Mouse (Mus musculus) brain, embryonic 18.5 days (tissue): ENCODE data around the gene Plvap.
"Not testable (repeated sequence)": the region's sequence is repeated elsewhere in the genome, so short reads cannot be mapped to it uniquely, and the experiment has no call there.

Source experiments
- DNase-seq: peaks from one replicate; pipeline ENCODE4 v3.0.0-alpha.2; 2012; ENCODE audit warnings: low read depth, low spot score

Plvap gene

DNA sequence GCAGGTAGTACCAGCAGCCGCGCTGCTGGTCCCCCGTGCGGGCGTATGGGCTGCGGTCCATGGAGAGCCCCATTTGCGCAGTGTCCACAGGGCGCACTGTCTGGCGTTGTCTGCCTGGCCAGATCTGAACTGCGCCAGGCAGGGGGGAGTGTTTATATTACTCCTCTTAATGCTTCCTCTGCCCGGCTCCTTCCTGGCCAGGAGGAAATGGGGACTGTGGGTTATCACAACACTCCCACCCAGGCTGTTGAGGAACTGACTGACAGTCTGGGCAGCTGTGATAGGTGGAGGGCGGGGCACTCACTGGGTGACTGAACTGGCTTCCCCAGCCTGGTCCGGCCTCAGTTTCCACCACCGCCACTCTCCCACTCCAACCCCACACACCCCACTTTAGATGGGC, at the start of gene Plvap:
Gene Plvap (minus strand): TSS at position 109 of the 400 bp plus-strand sequence.
- DNase-seq: no peak

DNA sequence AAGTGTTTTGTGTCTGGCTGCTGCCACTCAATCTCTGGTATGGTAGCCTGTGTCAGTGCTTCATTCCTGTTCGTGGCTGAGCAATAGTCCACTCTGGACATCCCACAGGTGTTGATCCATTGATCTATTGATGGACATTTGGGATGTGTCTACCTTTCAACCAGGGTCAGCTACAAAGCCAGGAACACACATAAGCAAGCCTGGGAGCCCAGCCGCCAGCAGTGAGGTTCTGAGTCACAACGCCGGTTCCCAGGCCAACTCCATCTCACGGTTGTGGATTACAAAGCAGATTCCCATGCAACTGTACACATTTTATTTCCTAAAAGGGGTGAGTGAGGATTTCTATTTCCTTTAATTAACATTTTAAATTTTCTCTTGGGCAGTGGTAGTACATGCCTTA, 49.2 kb upstream of the Plvap start:
- no peak for DNase-seq

DNA sequence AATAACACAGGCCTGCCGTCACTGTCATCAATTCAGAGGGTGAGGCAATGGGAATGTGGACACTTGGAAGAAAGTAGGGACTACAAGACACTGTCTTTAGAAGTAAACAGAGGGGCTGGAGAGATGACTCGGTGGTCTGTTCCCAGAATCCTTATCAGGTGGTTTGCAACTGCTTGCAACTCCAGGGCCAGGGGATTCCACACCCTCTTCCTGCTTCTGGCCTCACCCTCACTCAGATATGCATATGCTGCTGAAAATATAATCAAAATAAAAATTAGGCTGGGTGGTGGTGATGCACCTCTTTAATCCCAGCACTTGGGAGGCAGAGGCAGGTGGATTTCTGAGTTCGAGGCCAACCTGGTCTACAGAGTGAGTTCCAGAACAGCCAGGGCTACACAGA, 48.5 kb upstream of the Plvap start:
- DNase-seq: no peak

DNA sequence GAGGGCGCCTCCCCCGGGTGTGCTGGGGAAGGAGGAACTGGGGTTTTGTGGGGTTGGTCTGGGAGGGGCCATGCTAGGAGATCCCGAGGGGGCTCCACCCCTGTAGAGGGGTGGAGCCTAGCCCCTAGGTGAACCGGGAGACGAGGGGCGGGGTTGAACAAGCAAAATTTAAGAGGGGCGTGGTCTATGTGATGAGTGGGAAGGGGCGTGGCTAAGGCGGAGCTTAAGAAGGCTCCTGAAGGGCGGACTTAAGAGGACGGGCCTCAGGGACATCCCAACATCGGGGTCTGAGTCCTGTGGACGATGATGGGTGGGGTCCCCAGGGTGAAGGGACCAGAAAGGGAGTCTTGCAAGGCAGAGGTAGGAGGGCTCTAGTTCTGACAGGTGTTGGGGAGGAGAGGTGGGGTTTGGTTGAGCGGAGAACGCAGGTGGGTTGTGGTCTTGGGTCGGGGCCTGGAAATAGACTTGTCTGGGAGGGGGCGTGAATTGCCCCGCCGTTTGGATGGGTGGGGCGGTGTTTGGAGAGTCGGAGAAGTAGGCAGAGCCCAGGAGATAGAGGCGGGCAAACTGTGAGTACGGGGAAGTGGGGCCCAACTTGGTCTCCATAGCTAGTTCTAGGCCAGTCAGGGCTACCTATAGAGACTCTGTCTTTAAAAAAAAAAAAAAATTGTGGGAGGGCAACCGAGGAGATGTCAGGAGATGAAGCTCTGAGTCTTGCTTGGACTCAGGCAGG, 47.6 kb upstream of the Plvap start:
- no peak for DNase-seq

DNA sequence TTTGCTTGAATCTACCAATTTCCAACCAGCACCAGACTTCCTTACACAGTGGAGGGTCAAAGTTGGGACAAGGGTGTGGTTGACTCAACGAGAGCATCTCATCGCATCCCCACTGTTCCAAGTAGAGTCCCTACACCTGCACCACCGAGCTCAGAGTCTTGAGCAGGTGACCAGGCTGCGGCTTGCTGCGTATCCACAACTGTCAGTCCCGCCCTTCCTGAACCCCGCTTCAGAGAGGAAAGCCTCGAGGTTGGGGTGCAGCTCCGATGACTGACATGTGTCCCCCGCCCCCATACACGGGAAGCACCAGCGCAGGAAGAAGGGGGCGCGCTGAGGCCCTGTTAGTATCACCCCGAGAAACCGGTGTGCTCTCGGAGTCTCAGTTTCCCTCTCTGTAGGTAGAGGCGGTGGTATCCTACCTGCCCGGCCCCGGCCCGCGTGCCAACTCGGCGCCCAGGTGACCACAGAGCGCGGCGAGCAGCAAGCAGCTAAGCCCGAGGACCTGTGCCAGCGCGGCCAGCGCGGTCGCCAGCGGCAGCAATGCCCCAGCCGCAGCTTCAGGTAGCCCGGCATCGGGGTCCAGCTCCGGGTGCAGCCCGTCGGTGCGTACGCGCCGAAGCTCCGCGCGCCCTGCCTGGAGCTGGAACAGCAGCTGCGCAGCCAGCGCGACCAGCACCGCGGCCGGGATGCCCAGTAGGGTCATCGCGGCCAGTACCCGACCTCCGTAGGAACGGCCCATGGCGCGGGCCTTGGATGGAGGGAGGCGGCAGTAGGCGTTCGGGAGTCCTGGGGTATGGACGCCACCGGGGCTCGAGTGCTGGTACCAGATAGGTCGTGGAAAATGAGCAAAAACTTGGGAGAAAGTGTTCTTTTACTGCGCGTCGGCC, 46.8 kb upstream of the Plvap start, which contains the start of gene Tmem221:
Gene Tmem221 (minus strand): TSS at position 801 of the 887 bp plus-strand sequence.
- DNase-seq: no peak

DNA sequence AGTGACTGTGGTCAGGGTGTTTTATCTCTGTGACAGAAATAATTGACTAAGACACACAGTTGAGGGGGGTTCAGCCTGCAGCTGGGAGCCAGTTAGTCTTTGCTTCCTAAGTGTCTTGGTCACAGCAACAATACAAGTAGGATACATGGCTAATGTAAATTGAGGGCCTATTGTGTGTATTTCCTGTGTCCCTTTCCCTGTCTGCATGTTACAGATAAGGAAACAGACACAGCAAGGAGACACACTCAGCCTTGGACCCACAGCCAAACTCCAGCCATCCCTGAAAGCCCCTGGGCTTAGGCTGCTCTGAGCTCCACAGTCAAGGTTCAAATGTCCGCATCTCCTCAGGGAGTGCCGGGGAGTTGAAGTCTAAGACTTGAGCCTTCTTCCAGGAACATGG, 43.1 kb upstream of the Plvap start:
- no peak for DNase-seq

DNA sequence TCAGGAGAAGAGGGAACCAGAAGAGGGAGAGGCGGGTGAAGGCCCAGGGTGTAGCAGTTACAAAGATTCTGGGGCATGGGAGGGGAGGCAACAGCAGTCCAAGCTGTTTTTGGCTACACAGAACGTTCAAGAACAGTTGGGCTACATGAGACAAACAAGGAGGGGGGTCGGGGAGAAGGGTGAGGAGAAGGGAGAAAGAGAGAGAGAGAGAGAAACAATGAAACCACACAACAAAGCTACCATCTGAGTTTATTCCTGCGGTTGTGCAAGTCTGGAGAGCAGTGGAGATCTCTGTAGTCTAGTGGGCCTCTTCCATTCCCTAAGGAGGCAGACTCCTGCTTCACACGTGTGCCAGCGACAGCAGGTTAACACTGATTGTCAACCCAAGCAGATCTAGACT, 42.4 kb upstream of the Plvap start:
- DNase-seq: no peak

- no peak for DNase-seq
These were observed 41.2 kb upstream of the Plvap start for GRCm38 (mm10) chr8:71552770-71553169.

DNA sequence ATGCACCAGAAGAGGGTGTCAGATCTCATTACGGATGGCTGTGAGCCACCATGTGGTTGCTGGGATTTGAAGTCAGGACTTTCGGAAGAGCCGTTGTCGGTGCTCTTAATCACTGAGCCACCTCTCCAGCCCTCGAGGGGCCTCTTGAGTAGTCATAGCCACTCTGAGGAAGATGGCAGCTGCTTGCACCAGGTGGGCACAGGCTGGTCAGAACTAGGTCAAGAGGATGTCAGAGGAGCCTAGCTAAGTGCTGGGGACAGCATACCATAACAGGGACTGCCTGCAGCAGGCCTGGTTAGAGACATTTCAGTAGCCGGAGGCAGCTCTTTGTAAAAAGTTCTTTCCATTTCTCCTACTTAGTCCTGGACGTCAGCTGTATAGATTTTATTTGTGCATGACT, 39.2 kb upstream of the Plvap start:
- no peak for DNase-seq

- DNase-seq: no peak
These were observed 36.0 kb upstream of the Plvap start for GRCm38 (mm10) chr8:71547590-71547989.

- DNase-seq: no peak
These were observed 33.5 kb upstream of the Plvap start for GRCm38 (mm10) chr8:71545053-71545452.

- no peak for DNase-seq
These were observed 32.2 kb upstream of the Plvap start for GRCm38 (mm10) chr8:71543755-71544154.

GRCm38 (mm10) chr8:71542632-71543343, 31.2 kb upstream of the Plvap start, which contains the start of gene Mvb12a:
Gene Mvb12a (plus strand): TSS chr8:71542922.
- DNase-seq: peak; percentile 98

GRCm38 (mm10) chr8:71537028-71537867, 25.7 kb upstream of the Plvap start, which contains the start of gene Bst2:
Gene Bst2 (minus strand): TSS chr8:71537456.
- DNase-seq: no peak

- no peak for DNase-seq
These were observed 24.1 kb upstream of the Plvap start for GRCm38 (mm10) chr8:71535663-71536062.

GRCm38 (mm10) chr8:71534263-71534810, 22.8 kb upstream of the Plvap start:
- DNase-seq: no peak

- DNase-seq: not testable (repeated sequence)
These were observed 19.3 kb upstream of the Plvap start for GRCm38 (mm10) chr8:71530735-71531467.

DNA sequence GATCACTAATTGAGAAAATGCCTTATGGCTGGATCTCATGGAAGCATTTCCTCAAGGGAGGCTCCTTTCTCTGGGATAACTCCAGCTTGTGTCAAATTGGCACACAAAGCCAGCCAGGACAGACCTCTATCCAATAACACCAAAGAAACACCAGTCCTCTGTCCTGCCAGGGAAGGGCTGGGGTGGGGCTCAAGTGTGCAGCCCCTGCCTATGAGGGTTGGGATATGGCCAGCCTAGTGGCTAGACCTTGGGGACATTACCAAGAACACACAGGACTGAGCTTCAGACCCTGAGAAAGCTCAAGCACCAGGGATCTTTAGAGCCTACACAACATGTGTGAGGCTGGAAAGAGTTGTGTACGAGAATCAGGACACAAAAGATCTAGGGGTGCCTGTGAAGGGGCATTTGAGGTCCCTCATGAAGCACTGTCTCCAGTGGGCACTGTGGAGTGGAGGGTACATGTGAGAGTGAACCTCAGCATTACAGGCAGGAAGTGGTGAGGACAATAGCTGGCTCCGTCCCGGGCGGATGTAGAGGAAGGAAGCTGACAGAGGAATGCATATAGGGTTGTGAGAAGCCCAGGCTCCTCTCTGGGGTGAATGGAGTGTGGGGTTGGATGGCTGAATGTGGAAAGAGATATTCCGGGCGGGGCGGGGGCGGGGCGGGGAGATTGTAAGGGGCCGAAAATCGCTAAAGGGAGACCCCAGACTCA, 17.0 kb upstream of the Plvap start:
- DNase-seq: no peak

GRCm38 (mm10) chr8:71527162-71527870, 15.8 kb upstream of the Plvap start:
- DNase-seq: no peak
